Mouse (Mus musculus) adrenal gland, postnatal 36 days (tissue): ENCODE measurements around the gene Hck. TPM values are rescaled to one million over a fixed set of nuclear protein-coding genes. Genes with fewer than 3 reads are reported as not detected.

Source experiments
- total RNA-seq, 2 experiments: library from RNA; stranded (reverse); gene quantifications; 2 replicates each; pipeline ENCODE4 v1.2.3; 2021

Hck gene
- total RNA-seq, 2 experiments from 2014 or later, result 2.7 to 2.9 TPM

Other genes with a start within 250 kb of the Hck start
- gene Mylk2, start 197.1 kb upstream of the Hck start, total RNA-seq, result not detected
- 1 to 10 TPM; 2.7 to 2.8 TPM for gene Foxs1, start 175.3 kb upstream of the Hck start, total RNA-seq
- gene Dusp15, start 156.8 kb upstream of the Hck start, total RNA-seq, result 1 to 10 TPM in 1 of 2 experiments, under 1 TPM in 1; 0.99 to 2.1 TPM
- gene Ttll9, start 146.0 kb upstream of the Hck start, total RNA-seq, result under 1 TPM; 0.30 to 0.50 TPM
- 100 to 1,000 TPM; 175 to 226 TPM for gene Pdrg1, start 93.0 kb upstream of the Hck start, total RNA-seq
- 1 to 10 TPM in 1 of 2 experiments, under 1 TPM in 1; 0.56 to 1.5 TPM for gene Xkr7, start 76.6 kb upstream of the Hck start, total RNA-seq
- gene Ccm2l, start 42.5 kb upstream of the Hck start, total RNA-seq, result 10 to 100 TPM; 10.2 to 11.0 TPM
- gene Tm9sf4, start 52.8 kb downstream of the Hck start, total RNA-seq, result 100 to 1,000 TPM; 103 to 118 TPM
- gene Tspyl3, start 117.0 kb downstream of the Hck start, total RNA-seq, result 1 to 10 TPM; 2.6 to 2.8 TPM
- gene Plagl2, start 133.0 kb downstream of the Hck start, total RNA-seq, result 10 to 100 TPM in 1 of 2 experiments, 1 to 10 TPM in 1; 9.5 to 10.4 TPM
- 10 to 100 TPM; 45.8 to 59.7 TPM for gene Pofut1, start 133.1 kb downstream of the Hck start, total RNA-seq
- 10 to 100 TPM; 27.7 to 31.1 TPM for gene Kif3b, start 182.9 kb downstream of the Hck start, total RNA-seq
- 10 to 100 TPM; 22.7 to 31.8 TPM for gene Asxl1, start 237.4 kb downstream of the Hck start, total RNA-seq